Mouse (Mus musculus) embryo, embryonic 11.5 days (tissue): ENCODE data around the gene Gm20388.

ENCODE experiments used
- DNase-seq: peaks from one replicate; pipeline ENCODE4 v3.0.0-alpha.2; 2012; ENCODE audit warnings: low read depth, low spot score

The Gm20388 gene

DNA sequence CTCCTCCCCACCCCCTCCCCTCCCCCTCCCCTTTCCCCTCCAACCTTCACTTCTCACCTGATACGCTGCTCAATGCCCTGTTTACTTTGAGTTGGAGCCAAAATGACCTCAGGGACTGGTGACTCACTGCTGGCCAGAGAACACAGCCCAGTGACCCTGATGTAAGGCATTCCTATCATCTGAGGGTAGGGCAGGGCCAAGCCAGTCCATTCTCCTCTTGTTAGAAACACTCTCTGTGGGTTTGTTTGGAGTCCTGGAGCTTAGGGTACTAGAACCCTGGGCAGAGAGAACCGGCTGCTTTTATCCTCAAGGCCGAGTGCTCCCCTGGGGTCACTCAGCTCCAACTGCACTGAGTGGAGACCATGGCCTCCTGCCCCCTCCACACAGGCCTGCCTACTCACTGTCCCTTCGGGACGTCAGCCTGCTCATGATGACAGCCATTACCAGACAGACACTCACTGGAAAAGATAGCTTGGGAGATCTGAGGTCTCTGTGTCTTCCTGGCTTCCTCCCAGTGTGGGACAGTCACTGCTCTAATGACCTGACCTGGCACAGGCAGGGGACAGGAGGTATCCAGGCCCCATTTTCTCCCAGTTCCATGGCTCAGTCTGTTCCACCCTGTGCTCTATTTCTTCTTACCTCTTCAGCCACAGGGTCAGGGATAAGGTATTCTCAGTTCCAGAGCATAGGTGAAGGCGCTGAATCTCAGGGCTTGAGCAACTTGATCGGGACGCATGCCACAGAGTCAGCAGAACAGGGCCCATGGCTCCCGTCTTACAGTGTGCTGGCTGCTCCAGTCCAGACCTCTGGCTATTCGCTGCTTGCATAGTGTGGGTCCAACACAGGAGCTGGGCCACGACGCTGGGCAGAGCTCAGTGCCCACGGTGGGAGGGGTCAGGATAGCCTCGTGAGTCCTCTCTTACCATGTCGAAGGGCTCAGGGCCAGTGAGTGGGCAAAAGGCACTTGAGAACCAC, 3807.2 kb downstream of the Gm20388 start:
- DNase-seq: no peak

DNA sequence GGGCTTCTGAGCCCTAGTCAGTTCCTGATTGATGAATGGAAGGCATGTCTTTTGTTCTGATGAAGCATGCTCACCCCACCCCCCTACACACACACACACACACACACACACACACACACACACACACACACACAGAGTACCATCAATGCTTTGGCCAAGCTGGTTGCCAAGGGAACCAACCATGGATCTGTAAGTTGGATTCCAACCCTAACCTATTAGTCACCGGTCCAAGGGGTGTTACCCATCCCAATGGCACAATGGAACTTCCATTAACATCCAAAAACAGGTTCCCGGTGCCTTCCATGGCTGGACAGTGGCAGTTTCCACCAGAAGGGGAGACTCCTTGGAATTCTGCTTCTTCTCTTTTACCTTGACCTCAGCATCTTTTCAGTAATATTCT, 3808.1 kb downstream of the Gm20388 start:
- no peak for DNase-seq

DNA sequence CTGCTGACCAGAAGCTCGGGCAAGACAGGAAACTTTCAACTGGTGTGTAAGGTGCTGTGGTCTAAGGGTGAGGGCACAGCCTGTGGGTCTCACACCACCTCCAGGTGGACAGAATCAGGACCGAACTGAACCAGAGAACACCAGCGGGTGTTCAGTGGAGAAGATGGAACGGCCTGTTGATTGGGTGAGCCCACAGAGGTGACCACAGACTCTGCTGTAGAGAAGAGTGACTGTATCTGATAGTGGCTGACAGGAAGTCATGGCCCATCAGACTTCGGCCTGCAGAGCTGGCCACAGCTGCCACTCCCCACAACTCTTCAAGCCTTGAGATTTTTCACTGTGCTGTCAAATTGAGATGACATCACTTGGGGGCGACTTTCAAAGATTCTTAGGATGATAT, 3808.6 kb downstream of the Gm20388 start:
- DNase-seq: no peak

DNA sequence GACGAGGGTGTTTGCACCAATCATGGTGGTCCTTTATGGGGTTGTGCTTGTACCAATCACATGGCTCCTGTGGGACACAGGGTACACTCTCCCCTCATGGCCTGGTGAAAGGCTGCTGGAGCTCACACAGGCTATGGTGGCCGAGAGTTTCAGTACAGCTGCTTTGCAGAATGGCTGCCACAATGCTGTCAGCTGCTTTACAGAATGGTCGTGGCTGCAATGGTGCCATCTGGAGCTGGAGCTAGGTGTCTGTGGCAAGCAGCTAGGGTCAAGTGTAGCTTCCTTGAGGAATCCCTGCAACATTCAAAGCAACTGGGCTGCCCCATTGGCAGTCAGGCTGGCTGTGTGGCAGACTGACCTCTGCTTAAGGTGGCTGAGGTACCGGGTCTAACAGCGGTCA, 3809.2 kb downstream of the Gm20388 start:
- no peak for DNase-seq

DNA sequence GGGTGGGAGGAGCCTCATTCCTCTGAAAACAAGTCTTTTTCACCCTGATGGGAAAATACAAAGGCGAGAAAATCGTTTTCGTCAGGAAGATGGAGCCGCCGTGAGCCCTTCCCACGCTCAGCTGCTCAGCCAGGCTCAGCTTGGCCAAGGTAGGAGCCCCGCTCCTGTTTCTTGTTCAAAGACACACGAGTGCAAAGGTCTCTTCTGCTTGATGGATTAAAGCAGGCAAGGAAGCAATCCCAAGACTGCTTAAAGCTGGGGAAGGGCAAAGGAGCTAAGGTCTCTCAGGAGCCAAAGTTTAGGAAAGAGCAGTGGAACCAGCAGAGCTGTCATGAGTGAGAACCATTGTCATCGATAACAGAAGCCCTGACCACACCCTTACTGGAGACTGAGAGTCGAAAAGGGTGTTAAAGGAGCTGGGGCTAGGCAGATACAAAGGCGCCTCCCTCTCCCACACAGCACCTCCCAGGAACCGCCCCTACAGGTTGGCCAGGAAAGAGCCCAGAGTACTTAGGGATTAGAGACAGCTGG, 3809.9 kb downstream of the Gm20388 start:
- DNase-seq: no peak

DNA sequence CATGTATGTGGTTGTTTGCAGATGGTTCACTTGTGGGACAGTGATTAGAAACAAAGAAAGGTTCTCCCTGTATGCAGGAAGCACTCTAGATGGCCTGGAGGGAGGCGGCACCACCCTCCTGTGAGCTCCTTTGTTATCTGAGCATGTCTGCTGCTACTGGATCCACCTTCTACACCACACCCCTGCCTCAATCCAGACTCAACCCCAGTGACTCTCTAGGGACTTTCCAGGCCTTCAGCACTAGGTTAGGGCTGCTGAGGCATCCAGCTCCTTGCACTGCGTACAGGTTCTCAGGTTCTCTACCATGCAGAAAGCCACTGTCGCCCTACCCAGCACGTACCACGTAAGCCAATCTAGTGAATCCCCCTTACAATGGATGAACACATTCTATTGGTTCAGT, 3811.6 kb downstream of the Gm20388 start:
- DNase-seq: no peak

DNA sequence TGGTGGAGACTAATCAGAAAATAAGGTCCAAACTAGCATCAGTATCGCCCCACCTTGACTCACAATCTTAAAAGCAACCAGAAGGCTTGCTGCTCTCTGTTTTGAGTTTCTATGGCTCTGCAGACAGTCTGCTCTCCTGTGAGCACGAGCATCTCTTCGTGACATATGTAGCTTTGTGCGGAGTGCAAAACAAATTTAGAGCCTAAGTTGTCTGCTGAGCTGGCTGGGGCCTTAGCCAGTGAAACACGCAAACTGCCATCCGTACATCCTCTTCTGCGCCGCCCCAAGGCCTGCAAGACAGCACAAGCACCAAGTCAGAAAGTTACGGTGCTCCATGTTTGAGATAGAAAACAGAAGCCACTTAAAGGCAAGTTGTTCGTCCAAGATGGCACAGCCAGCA, 3814.1 kb downstream of the Gm20388 start:
- DNase-seq: no peak

- DNase-seq: no peak
Measured at GRCm38 (mm10) chr8:123725261-123725660, 3814.6 kb downstream of the Gm20388 start.

DNA sequence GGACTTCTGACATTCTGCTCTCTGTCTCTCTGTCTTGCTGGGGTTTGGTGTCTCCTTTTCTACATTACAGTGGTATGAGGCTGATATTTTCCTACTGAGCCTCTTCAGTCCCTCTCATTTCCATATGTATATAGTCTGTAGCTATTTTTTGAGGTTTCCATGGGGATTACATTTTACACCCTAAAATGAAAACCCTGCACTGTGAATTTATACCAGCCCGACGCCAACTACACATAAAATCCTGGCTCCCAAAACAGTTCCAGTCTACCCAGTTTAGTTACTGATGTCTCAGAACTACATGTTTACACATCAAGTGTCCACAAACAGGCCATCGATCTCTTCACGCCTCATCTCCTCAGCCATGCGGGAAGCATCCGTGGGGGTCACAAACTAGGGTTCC, 3816.1 kb downstream of the Gm20388 start:
- DNase-seq: no peak

GRCm38 (mm10) chr8:123729055-123729785, 3818.6 kb downstream of the Gm20388 start:
- no peak for DNase-seq

DNA sequence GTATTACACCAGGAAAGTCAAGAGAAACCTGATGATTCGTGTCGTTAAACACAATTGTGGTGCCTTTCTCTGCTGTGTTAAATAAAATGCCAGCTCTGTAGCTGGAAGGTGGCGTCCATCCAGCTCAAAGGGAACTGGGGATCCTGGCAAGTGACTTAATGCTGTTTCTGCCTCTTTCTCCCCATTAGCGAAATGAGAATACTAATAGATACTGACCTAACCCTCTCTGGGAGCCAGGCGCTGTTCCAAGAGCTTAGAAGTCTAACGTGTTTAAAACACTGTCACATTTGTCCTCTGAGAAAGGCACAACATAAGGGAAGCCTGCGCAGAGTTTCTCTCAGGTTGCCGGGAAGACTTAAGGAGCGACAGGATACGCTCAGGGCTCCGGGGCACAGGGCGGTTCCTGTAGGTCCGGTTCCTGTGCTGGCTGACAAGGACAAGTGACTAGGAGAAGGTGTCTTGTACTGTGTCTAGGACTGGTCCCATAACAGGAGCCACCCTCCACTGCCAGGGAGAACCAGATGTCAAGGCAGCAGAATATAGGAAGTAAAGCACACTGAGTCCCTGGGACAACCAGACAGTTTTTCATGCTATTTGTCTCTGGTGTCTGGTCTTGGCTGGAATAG, 3819.3 kb downstream of the Gm20388 start:
- no peak for DNase-seq

GRCm38 (mm10) chr8:123732332-123732731, 3821.7 kb downstream of the Gm20388 start:
- no peak for DNase-seq

GRCm38 (mm10) chr8:123734486-123734885, 3823.8 kb downstream of the Gm20388 start:
- no peak for DNase-seq

GRCm38 (mm10) chr8:123736974-123737373, 3826.3 kb downstream of the Gm20388 start:
- DNase-seq: no peak

DNA sequence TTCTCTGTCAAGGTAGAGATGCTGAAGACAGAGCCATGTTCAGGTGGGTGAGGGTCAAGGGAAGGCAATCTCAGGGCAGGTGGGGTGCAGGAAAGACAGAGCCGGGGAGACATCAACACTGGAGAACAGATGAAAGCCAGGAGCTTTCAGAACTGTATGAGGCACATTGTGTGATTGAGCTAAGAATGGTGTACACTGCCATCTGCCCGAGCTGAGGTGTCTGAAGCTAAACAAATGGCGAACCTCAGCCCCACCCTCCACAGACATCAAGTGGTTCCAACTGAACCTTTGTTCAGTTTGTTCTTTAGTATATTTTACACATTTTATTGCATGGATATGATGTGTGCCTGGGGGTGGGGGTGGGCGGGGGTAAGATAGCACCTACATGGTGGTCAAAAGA, 3829.6 kb downstream of the Gm20388 start:
- DNase-seq: no peak

- no peak for DNase-seq
Measured at GRCm38 (mm10) chr8:123741232-123741631, 3830.6 kb downstream of the Gm20388 start.

DNA sequence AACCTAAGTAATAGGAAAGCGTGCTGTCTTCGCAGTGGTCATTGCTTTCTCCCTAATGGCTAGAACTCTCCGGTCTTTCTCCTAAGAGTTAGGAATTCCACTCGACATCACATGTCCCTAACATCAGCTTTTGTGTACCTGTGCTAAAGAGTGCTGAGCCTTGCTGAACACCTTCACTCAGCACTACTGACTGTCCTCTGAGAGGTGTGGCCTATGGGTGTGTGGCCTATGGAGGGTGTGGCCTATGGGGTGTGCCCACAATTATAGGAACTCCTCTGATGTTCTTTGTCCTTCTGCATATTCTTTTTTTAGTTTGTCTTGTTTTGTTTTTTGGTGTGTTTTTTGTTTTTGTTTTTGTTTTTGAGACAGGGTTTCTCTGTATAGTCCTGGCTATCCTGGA, 3835.8 kb downstream of the Gm20388 start:
- DNase-seq: no peak

GRCm38 (mm10) chr8:123747772-123748171, 3837.1 kb downstream of the Gm20388 start:
- DNase-seq: no peak

GRCm38 (mm10) chr8:123750171-123750693, 3839.6 kb downstream of the Gm20388 start:
- DNase-seq: no peak

- no peak for DNase-seq
Measured at GRCm38 (mm10) chr8:123752773-123753468, 3842.3 kb downstream of the Gm20388 start.
